ENCODE assay signal across 30 mouse cellular contexts in the genomic region with DNA sequence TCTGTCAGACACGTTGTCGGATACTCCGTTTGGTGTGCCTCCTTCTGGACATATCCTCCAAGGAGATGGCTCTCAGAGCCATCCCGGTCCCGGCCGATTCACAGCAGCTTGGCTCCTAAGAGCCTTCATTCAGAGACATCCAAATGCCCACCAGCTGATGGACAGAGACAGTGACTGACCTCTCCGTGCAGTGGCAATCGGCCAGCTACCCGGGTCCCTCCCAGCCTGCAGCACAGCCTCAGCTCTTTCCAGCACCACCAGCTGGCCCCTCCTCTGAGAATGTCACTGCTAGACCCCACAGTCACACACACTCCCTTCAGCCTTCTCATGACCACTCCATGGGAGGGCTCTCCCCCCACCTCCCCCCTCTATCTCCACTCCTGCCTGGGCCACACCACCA. TPM values are rescaled to one million over a fixed set of nuclear protein-coding genes. Genes with fewer than 3 reads are reported as not detected.
DNase-seq lines count a peak whose midpoint lies in the region; ATAC-seq and TF ChIP-seq lines count a peak whose summit lies in the region.
"Had no signal": no experiment of that assay in that cellular context is flagged by ENCODE, and none has a peak within 500 bp of the region (broad histone marks: within the 10 kb centered on the region; RNA-seq: fewer than 3 reads in every experiment).

No protein-coding gene starts in this region.

- ATAC-seq in hindbrain, postnatal 0 days, result no peak
- no peak for ATAC-seq in forebrain, embryonic 14.5 days
- ATAC-seq: Patski had no signal

- H3K4me1 ChIP-seq in hindbrain, postnatal 0 days (ENCODE audit: insufficient read depth, low read length), result peaks cover 5% of the 10 kb centered on the region; the same call in 1 of the 2 replicates
- H3K4me1 ChIP-seq in hindbrain, embryonic 10.5 days (replicated peaks), result peaks cover 38% of the 10 kb centered on the region
- H3K4me1 ChIP-seq in forebrain, embryonic 14.5 days (ENCODE audit: control insufficient read depth, insufficient read depth, low read length), result no peaks in the 10 kb centered on the region
- H3K4me1 ChIP-seq: limb, embryonic 13.5 days had no signal

- H3K4me2 ChIP-seq in hindbrain, postnatal 0 days (ENCODE audit: low read depth, low read length), result no peak overlapping the region
- no peak overlapping the region for H3K4me2 ChIP-seq in forebrain, embryonic 14.5 days (ENCODE audit: low read length)
- H3K4me2 ChIP-seq: forebrain, embryonic 12.5 days; heart, embryonic 11.5 days; hindbrain, embryonic 15.5 days; kidney, embryonic 15.5 days; limb, embryonic 13.5 days; liver, embryonic 11.5 days; midbrain, embryonic 12.5 days; neural tube, embryonic 12.5 days had no signal

- no peak for TF ChIP-seq CTCF in hindbrain, postnatal 0 days (IDR thresholded peaks at IDR 0.05; ENCODE audit: low read depth)

- DNase-seq in cerebellum, postnatal 14 days, result peak; percentile 57 to 74
- DNase-seq in cerebellum, adult 8-10 months, result no peak
- peak; percentile 18 for DNase-seq in hindbrain, postnatal 0 days (ENCODE audit: low spot score)
- DNase-seq in hindbrain, embryonic 10.5 days (ENCODE audit: low spot score), result no peak
- DNase-seq in lung, postnatal 10 days, result peak; percentile 40
- DNase-seq in lung, adult 18-20 months, result no peak
- DNase-seq in forebrain, embryonic 14.5 days (ENCODE audit: low spot score), result no peak
- DNase-seq: adrenal gland, postnatal 10 days; gastrocnemius, postnatal 14 days; kidney, adult 18-20 months; layer of hippocampus, adult 9-11 months; lung, postnatal 14 days; right cerebral cortex, adult 18-20 months; spleen, adult 18-20 months; thymus, adult 2 months; thymus, postnatal 36 days had no signal

- WGBS in hindbrain, postnatal 0 days, result 62% methylated on average over 9 of the region's 9 CpGs
- 87% methylated on average over 9 of the region's 9 CpGs for WGBS in hindbrain, embryonic 10.5 days
- WGBS in forebrain, embryonic 14.5 days, result 85% methylated on average over 9 of the region's 9 CpGs

- H3K9me3 ChIP-seq in hindbrain, postnatal 0 days (ENCODE audit: low read length), result no peaks in the 10 kb centered on the region
- no peaks in the 10 kb centered on the region for H3K9me3 ChIP-seq in hindbrain, embryonic 10.5 days
- no peaks in the 10 kb centered on the region for H3K9me3 ChIP-seq in forebrain, embryonic 14.5 days (replicated peaks; ENCODE audit: control insufficient read depth, low read length)
- H3K9me3 ChIP-seq: forebrain, embryonic 12.5 days; hindbrain, embryonic 15.5 days; kidney, embryonic 15.5 days; limb, embryonic 13.5 days; midbrain, embryonic 12.5 days; neural tube, embryonic 12.5 days had no signal

- H3K27me3 ChIP-seq in hindbrain, postnatal 0 days (ENCODE audit: insufficient read depth, low read length), result no peaks in the 10 kb centered on the region
- no peaks in the 10 kb centered on the region for H3K27me3 ChIP-seq in hindbrain, embryonic 10.5 days (ENCODE audit: insufficient read depth, poor library complexity, severe bottlenecking)
- no peaks in the 10 kb centered on the region for H3K27me3 ChIP-seq in forebrain, embryonic 14.5 days (replicated peaks; ENCODE audit: control insufficient read depth, insufficient read depth, low read length)
- H3K27me3 ChIP-seq: forebrain, embryonic 12.5 days; hindbrain, embryonic 15.5 days; kidney, embryonic 15.5 days; limb, embryonic 13.5 days; midbrain, embryonic 12.5 days; neural tube, embryonic 12.5 days; Patski had no signal

- no peak overlapping the region for H3K4me3 ChIP-seq in hindbrain, postnatal 0 days (ENCODE audit: low read length)
- H3K4me3 ChIP-seq in hindbrain, embryonic 10.5 days, result no peak overlapping the region
- H3K4me3 ChIP-seq in forebrain, embryonic 14.5 days (ENCODE audit: low read depth, low read length), result no peak overlapping the region
- H3K4me3 ChIP-seq: forebrain, embryonic 12.5 days; hindbrain, embryonic 15.5 days; kidney, embryonic 15.5 days; limb, embryonic 13.5 days; midbrain, embryonic 12.5 days; myocyte; neural tube, embryonic 12.5 days had no signal

- no peak overlapping the region for H3K9ac ChIP-seq in hindbrain, postnatal 0 days (replicated peaks; ENCODE audit: low read length)
- no peak overlapping the region for H3K9ac ChIP-seq in forebrain, embryonic 14.5 days (ENCODE audit: low read length)
- H3K9ac ChIP-seq: forebrain, embryonic 12.5 days; hindbrain, embryonic 15.5 days; kidney, embryonic 15.5 days; limb, embryonic 13.5 days; midbrain, embryonic 12.5 days had no signal

- H3K27ac ChIP-seq in hindbrain, postnatal 0 days, result no peak overlapping the region
- no peak overlapping the region; the same call in 1 of the 2 replicates for H3K27ac ChIP-seq in hindbrain, embryonic 10.5 days
- no peak overlapping the region for H3K27ac ChIP-seq in forebrain, embryonic 14.5 days (ENCODE audit: low read depth, low read length)
- H3K27ac ChIP-seq: forebrain, embryonic 12.5 days; hindbrain, embryonic 15.5 days; kidney, embryonic 15.5 days; limb, embryonic 13.5 days; midbrain, embryonic 12.5 days; neural tube, embryonic 12.5 days had no signal

- no peaks in the 10 kb centered on the region for H3K36me3 ChIP-seq in hindbrain, postnatal 0 days (ENCODE audit: insufficient read depth, low read length)
- H3K36me3 ChIP-seq in hindbrain, embryonic 10.5 days, result no peaks in the 10 kb centered on the region
- no peaks in the 10 kb centered on the region for H3K36me3 ChIP-seq in forebrain, embryonic 14.5 days (ENCODE audit: control insufficient read depth, insufficient read depth, low read length)
- H3K36me3 ChIP-seq: forebrain, embryonic 12.5 days; hindbrain, embryonic 15.5 days; kidney, embryonic 15.5 days; limb, embryonic 13.5 days; midbrain, embryonic 12.5 days; neural tube, embryonic 12.5 days had no signal

RNA-seq across cellular contexts. Expression of a gene that starts 39.6 kb away (rescaled TPM):
- total RNA-seq in hindbrain, postnatal 0 days (2014; rRNA removed), result 1.3 and 4.6 TPM in 2 replicates
- 0.54 TPM in 1 of 2 replicates, not detected in the other for polyA plus RNA-seq in hindbrain, postnatal 0 days (2015; fragmentation: Nextera tagmentation; extraction: Ambion mirVana)
- polyA plus RNA-seq in hindbrain, embryonic 10.5 days (2016; fragmentation: Nextera tagmentation; extraction: Ambion mirVana), result 0.33 and 0.47 TPM in 2 replicates
- 0.64 and 1.2 TPM in 2 replicates for polyA plus RNA-seq in forebrain, embryonic 14.5 days (2014; fragmentation: Nextera tagmentation; extraction: Ambion mirVana)
- total RNA-seq: common myeloid progenitor, adult 5-6 weeks; granulocyte monocyte progenitor cell, adult 5-6 weeks; MEL had no signal
- polyA plus RNA-seq: liver, embryonic 11.5 days; liver, embryonic 16.5 days had no signal

Comparison
In these comparisons a context has a peak if more than half of its experiments do, and no peak if none do; other contexts are left out.
1. DNase-seq: peak in cerebellum, postnatal 14 days (2 of 2), hindbrain, postnatal 0 days (single experiment) and lung, postnatal 10 days (single experiment); none in cerebellum, adult 8-10 months (single experiment), hindbrain, embryonic 10.5 days (single experiment), lung, adult 18-20 months (0 of 2) and forebrain, embryonic 14.5 days (single experiment).